Mouse (Mus musculus) lung, postnatal 0 days (tissue): ENCODE data around the gene Arap1.

Source experiments
- CTCF ChIP-seq: IDR thresholded peaks from 2 replicates; pipeline ENCODE4 v1.5.1; 2016; ENCODE audit warnings: antibody characterized with exemption, mild to moderate bottlenecking
- EP300 ChIP-seq: IDR thresholded peaks from 2 replicates; pipeline ENCODE4 v1.6.1; 2016; ENCODE audit warnings: antibody characterized with exemption, mild to moderate bottlenecking, control low read depth

GRCm38 (mm10) chr7:101323141-101323594 lies 24.7 kb upstream of the Arap1 start:
- TF ChIP-seq CTCF (no peak; the same call in 1 of the 2 replicates), EP300 (no peak)
